Mouse (Mus musculus) kidney, adult 2 months (tissue): ENCODE data around the gene Slc39a12. TPM values are rescaled to one million over a fixed set of nuclear protein-coding genes. Genes with fewer than 3 reads are reported as not detected.

Source experiments
- DNase-seq: peaks from one replicate; pipeline ENCODE4 v3.0.0; 2021
- H3K27ac ChIP-seq: fragments of 200-500 bp; 2 replicates; pipeline ENCODE4 v1.5.1; 2012; ENCODE audit warnings: low read depth, low read length, control low read depth, inconsistent platforms; ENCODE audit not compliant: insufficient read depth
- H3K27me3 ChIP-seq: fragments of 200-500 bp; replicated peaks from 2 replicates; pipeline ENCODE4 v1.6.1; 2012; ENCODE audit warnings: mild to moderate bottlenecking, moderate library complexity, low read length, inconsistent platforms; ENCODE audit not compliant: control insufficient read depth, insufficient read depth
- H3K36me3 ChIP-seq: fragments of 200-500 bp; 2 replicates; pipeline ENCODE4 v1.6.1; 2012; ENCODE audit warnings: mild to moderate bottlenecking, moderate library complexity, low read length, inconsistent platforms; ENCODE audit not compliant: control insufficient read depth, insufficient read depth
- H3K4me1 ChIP-seq: fragments of 200-500 bp; 2 replicates; pipeline ENCODE4 v1.6.1; 2011; ENCODE audit warnings: low read length; ENCODE audit not compliant: control insufficient read depth, insufficient read depth
- H3K4me3 ChIP-seq: fragments of 200-500 bp; 2 replicates; pipeline ENCODE4 v1.5.1; 2011; ENCODE audit warnings: mild to moderate bottlenecking, low read depth, low read length, control low read depth; ENCODE audit not compliant: insufficient read depth
- CTCF ChIP-seq: fragments of 200-500 bp; conservative IDR thresholded peaks from 2 replicates; pipeline ENCODE4 v1.5.1; 2011; ENCODE audit warnings: low read depth, mild to moderate bottlenecking, control low read depth, low read length, moderate library complexity, mixed read lengths; ENCODE audit not compliant: insufficient read depth, insufficient read length
- POLR2A ChIP-seq: fragments of 200-500 bp; IDR thresholded peaks from one replicate; pipeline ENCODE4 v1.6.1; 2011; ENCODE audit warnings: low read depth, low read length, control low read depth
- WGBS: fragments of 180-500 bp; shearing (Covaris S2); methylation state at CpG from one replicate; pipeline ENCODE4 v1.1.7; 2018; 5-methylcytosine and 5-hydroxymethylcytosine counted together
- polyA plus RNA-seq: library from polyadenylated mRNA; depleted of rRNA; stranded (reverse); fragments of >200 nt; gene quantifications from 2 replicates; pipeline ENCODE4 v1.2.3, GENCODE M21; 2012

Slc39a12 gene
- polyA plus RNA-seq, 1 experiment, result 0.05 TPM

DNA sequence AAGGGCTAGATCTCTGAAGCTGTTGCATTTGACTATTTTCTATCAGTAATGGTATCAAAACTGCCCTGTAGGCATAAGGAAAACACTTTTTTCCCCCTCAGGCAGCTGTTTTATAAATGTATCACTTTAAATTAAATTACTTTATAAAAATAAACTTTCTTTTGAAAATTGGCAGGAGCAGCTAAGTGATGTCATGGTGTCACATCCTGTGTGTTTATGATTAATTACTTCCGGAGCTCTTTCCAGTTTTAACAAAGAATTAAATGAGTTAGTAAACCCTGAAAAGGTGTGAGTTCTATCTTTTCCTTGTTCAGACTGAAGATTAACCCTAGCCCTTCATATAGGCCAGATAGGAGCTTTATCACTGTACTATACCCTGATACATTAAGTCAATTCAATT, 59.2 kb downstream of the Slc39a12 start:
- peak; percentile 8 for DNase-seq
- no peaks in the 10 kb centered on the region for H3K4me1 ChIP-seq
- 55% methylated on average over 1 of the region's 1 CpGs for WGBS
- TF ChIP-seq POLR2A, result no peak
- TF ChIP-seq CTCF, result no peak
- no peaks in the 10 kb centered on the region for H3K36me3 ChIP-seq
- no peak overlapping the region for H3K27ac ChIP-seq
- H3K27me3 ChIP-seq, result no peaks in the 10 kb centered on the region
- H3K4me3 ChIP-seq, result no peak overlapping the region

- H3K27ac ChIP-seq, result no peak overlapping the region
- H3K4me3 ChIP-seq, result no peak overlapping the region
- H3K27me3 ChIP-seq, result no peaks in the 10 kb centered on the region
- TF ChIP-seq POLR2A (no peak), CTCF (no peak)
- no peaks in the 10 kb centered on the region for H3K36me3 ChIP-seq
- no peaks in the 10 kb centered on the region; the same call in 1 of the 2 replicates for H3K4me1 ChIP-seq
- no peak for DNase-seq
Measured at GRCm38 (mm10) chr2:14450866-14451265, 62.8 kb downstream of the Slc39a12 start.

GRCm38 (mm10) chr2:14454946-14455631, 67.0 kb downstream of the Slc39a12 start:
- H3K4me1 ChIP-seq, result no peaks in the 10 kb centered on the region; the same call in 1 of the 2 replicates
- TF ChIP-seq CTCF, result no peak
- TF ChIP-seq POLR2A, result no peak
- H3K4me3 ChIP-seq, result no peak overlapping the region
- peak; percentile 24 for DNase-seq
- 41% methylated on average over 7 of the region's 7 CpGs for WGBS
- H3K27me3 ChIP-seq, result no peaks in the 10 kb centered on the region
- peak overlapping the region; percentile 23; the same call in 1 of the 2 replicates for H3K27ac ChIP-seq
- no peaks in the 10 kb centered on the region for H3K36me3 ChIP-seq

- H3K36me3 ChIP-seq, result no peaks in the 10 kb centered on the region
- no peaks in the 10 kb centered on the region for H3K27me3 ChIP-seq
- no peak overlapping the region for H3K4me3 ChIP-seq
- TF ChIP-seq CTCF (no peak), POLR2A (no peak)
- H3K27ac ChIP-seq, result no peak overlapping the region
- DNase-seq, result no peak
- H3K4me1 ChIP-seq, result no peaks in the 10 kb centered on the region
- WGBS, result 53% methylated on average over 1 of the region's 1 CpGs
Measured at GRCm38 (mm10) chr2:14464438-14464837, 76.3 kb downstream of the Slc39a12 start.

DNA sequence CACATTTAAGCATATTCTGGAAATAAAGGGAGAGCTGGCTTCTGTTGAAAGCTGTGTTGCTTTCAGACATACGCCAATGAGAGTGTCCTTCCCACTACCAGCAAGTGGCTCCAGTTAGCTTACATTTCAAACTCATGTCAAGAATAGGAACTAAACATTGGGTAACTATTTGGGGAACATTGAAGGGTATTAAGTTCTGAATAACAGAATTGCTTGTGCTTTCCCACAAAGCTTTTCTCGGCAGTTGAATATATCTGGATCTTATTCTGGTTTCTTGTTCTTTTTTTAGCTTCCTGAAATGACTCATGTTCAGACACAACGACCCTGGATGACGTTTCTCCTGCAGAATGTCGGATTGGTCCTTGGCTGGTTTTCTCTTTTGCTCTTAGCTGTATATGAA, 106.0 kb downstream of the Slc39a12 start:
- TF ChIP-seq POLR2A (no peak), CTCF (no peak)
- Histone ChIP-seq H3K4me1 (no peaks in the 10 kb centered on the region), H3K36me3 (no peaks in the 10 kb centered on the region), H3K4me3 (no peak overlapping the region), H3K27me3 (no peaks in the 10 kb centered on the region), H3K27ac (no peak overlapping the region)
- WGBS, result 75% methylated on average over 5 of the region's 5 CpGs
- no peak for DNase-seq

GRCm38 (mm10) chr2:14496150-14496549, 108.0 kb downstream of the Slc39a12 start:
- H3K4me3 ChIP-seq, result no peak overlapping the region
- TF ChIP-seq POLR2A, result no peak
- no peak for TF ChIP-seq CTCF
- no peak for DNase-seq
- H3K27me3 ChIP-seq, result no peaks in the 10 kb centered on the region
- no peaks in the 10 kb centered on the region for H3K4me1 ChIP-seq
- 65% methylated on average over 2 of the region's 2 CpGs for WGBS
- no peaks in the 10 kb centered on the region for H3K36me3 ChIP-seq
- H3K27ac ChIP-seq, result no peak overlapping the region

- Histone ChIP-seq H3K36me3 (no peaks in the 10 kb centered on the region), H3K27me3 (no peaks in the 10 kb centered on the region), H3K27ac (no peak overlapping the region), H3K4me3 (no peak overlapping the region), H3K4me1 (no peaks in the 10 kb centered on the region)
- no peak for DNase-seq
- 26% methylated on average over 3 of the region's 3 CpGs for WGBS
- TF ChIP-seq POLR2A (no peak), CTCF (no peak)
Measured at GRCm38 (mm10) chr2:14502482-14502881, 114.4 kb downstream of the Slc39a12 start.

DNA sequence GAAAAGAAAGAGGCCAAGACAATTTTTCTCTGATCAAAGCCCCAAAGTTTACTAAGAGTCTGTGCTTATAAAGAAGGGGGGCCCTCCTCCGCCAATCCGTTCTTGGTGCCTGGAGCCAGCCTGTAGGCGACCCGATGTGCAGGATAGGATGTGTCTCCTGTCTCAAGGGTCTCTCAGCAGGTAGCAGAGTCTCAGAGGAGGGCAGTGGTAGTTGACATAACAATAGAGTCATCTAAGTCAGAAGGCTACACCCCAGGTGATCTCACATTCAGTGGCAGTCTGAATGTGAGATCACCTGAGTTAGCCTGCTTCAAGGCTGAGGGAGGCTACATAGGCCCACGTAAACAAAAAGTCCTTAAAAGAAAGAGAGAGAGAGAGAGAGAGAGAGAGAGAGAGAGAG, 130.1 kb downstream of the Slc39a12 start:
- Histone ChIP-seq H3K36me3 (no peaks in the 10 kb centered on the region), H3K4me1 (no peaks in the 10 kb centered on the region), H3K27me3 (no peaks in the 10 kb centered on the region), H3K27ac (no peak overlapping the region), H3K4me3 (no peak overlapping the region)
- DNase-seq, result no peak
- TF ChIP-seq POLR2A (no peak), CTCF (no peak)
- WGBS, result 69% methylated on average over 5 of the region's 5 CpGs
